Mouse (Mus musculus): ENCODE measurements around the gene Ttll2. TPM values are rescaled to one million over a fixed set of nuclear protein-coding genes. Genes with fewer than 3 reads are reported as not detected.
"Not testable (repeated sequence)": the region's sequence is repeated elsewhere in the genome, so short reads cannot be mapped to it uniquely, and the experiment has no call there.

The Ttll2 gene
- 17.9 and 19.0 TPM in 2 replicates for polyA plus RNA-seq (2012; rRNA removed)

DNA sequence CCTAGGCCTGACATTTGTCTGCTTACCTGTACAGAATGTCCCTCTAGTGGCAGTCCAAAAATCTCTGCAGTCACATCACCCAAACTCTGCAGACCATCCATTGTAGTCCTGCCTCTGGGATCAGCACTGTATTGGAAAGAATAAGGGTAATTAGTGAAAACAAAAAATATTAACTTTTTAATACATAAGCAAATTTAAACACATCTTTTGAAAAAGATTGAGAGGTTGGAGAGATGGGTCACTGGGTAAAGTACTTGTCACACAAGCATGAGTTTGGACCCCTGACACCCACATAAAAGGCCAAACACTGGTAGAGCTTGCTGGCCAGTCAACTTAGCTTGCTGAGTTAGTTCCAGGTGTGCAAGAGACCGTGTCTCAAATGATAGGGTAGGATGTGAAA lies at the start of gene Ttll2:
Gene Ttll2, minus strand, starts transcription at position 101 of the 400 bp plus-strand sequence.
- H3K36me3 ChIP-seq (ENCODE audit: control insufficient read depth, insufficient read depth, low read length); H3K27me3 ChIP-seq (ENCODE audit: control insufficient read depth, insufficient read depth, low read length); H3K4me1 ChIP-seq (ENCODE audit: control insufficient read depth, insufficient read depth, low read length); H3K4me3 ChIP-seq (ENCODE audit: control insufficient read depth, low read depth, low read length); H3K27ac ChIP-seq (ENCODE audit: control insufficient read depth, insufficient read depth, low read depth, low read length): not testable (repeated sequence)

- not testable (repeated sequence) for H3K27me3 ChIP-seq (ENCODE audit: control insufficient read depth, insufficient read depth, low read length); H3K4me3 ChIP-seq (ENCODE audit: control insufficient read depth, low read depth, low read length); H3K4me1 ChIP-seq (ENCODE audit: control insufficient read depth, insufficient read depth, low read length); H3K27ac ChIP-seq (ENCODE audit: control insufficient read depth, insufficient read depth, low read depth, low read length); H3K36me3 ChIP-seq (ENCODE audit: control insufficient read depth, insufficient read depth, low read length)
These were observed 47.3 kb upstream of the Ttll2 start for GRCm38 (mm10) chr17:7399770-7400169.

DNA sequence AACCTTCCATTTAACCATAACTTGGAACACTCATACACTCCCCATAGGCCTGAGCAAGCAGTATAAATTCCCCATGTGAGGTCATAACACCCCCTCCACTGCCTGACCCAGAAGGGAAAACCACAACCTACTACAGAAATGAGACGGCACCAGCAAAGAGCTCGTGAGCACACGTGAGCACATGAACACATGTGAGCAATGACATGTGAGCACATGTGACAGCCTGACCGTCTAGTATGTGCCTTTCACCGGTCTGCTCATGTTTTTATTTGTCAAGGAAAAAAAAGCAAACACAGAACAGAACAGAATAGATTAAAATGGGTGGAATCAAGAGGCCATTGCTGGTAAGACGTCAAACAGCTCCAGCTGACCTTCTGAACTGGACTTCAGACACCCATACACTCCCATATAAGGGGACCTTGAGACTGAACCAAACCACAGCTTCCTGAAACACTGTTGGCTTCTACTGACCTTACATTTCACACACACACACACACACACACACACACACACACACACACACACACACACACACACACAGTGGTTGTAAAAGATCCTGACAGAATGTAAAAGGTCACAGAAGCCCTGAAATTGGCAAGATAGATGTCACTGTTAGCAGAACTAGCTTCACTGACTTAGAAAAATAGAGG lies 45.8 kb upstream of the Ttll2 start:
- H3K27ac ChIP-seq (ENCODE audit: control insufficient read depth, insufficient read depth, low read depth, low read length); H3K27me3 ChIP-seq (ENCODE audit: control insufficient read depth, insufficient read depth, low read length); H3K36me3 ChIP-seq (ENCODE audit: control insufficient read depth, insufficient read depth, low read length); H3K4me3 ChIP-seq (ENCODE audit: control insufficient read depth, low read depth, low read length); H3K4me1 ChIP-seq (ENCODE audit: control insufficient read depth, insufficient read depth, low read length): not testable (repeated sequence)

GRCm38 (mm10) chr17:7397079-7397478 lies 44.6 kb upstream of the Ttll2 start:
- H3K27me3 ChIP-seq (ENCODE audit: control insufficient read depth, insufficient read depth, low read length); H3K4me3 ChIP-seq (ENCODE audit: control insufficient read depth, low read depth, low read length); H3K36me3 ChIP-seq (ENCODE audit: control insufficient read depth, insufficient read depth, low read length); H3K4me1 ChIP-seq (ENCODE audit: control insufficient read depth, insufficient read depth, low read length); H3K27ac ChIP-seq (ENCODE audit: control insufficient read depth, insufficient read depth, low read depth, low read length): not testable (repeated sequence)

- H3K27me3 ChIP-seq (ENCODE audit: control insufficient read depth, insufficient read depth, low read length); H3K27ac ChIP-seq (ENCODE audit: control insufficient read depth, insufficient read depth, low read depth, low read length); H3K36me3 ChIP-seq (ENCODE audit: control insufficient read depth, insufficient read depth, low read length); H3K4me1 ChIP-seq (ENCODE audit: control insufficient read depth, insufficient read depth, low read length); H3K4me3 ChIP-seq (ENCODE audit: control insufficient read depth, low read depth, low read length): not testable (repeated sequence)
These were observed 43.8 kb upstream of the Ttll2 start for GRCm38 (mm10) chr17:7396288-7396687.

GRCm38 (mm10) chr17:7395671-7396070 lies 43.2 kb upstream of the Ttll2 start:
- not testable (repeated sequence) for H3K27ac ChIP-seq (ENCODE audit: control insufficient read depth, insufficient read depth, low read depth, low read length); H3K36me3 ChIP-seq (ENCODE audit: control insufficient read depth, insufficient read depth, low read length); H3K4me1 ChIP-seq (ENCODE audit: control insufficient read depth, insufficient read depth, low read length); H3K27me3 ChIP-seq (ENCODE audit: control insufficient read depth, insufficient read depth, low read length); H3K4me3 ChIP-seq (ENCODE audit: control insufficient read depth, low read depth, low read length)

GRCm38 (mm10) chr17:7395116-7395515 lies 42.6 kb upstream of the Ttll2 start:
- not testable (repeated sequence) for H3K27me3 ChIP-seq (ENCODE audit: control insufficient read depth, insufficient read depth, low read length); H3K27ac ChIP-seq (ENCODE audit: control insufficient read depth, insufficient read depth, low read depth, low read length); H3K4me3 ChIP-seq (ENCODE audit: control insufficient read depth, low read depth, low read length); H3K4me1 ChIP-seq (ENCODE audit: control insufficient read depth, insufficient read depth, low read length); H3K36me3 ChIP-seq (ENCODE audit: control insufficient read depth, insufficient read depth, low read length)

- H3K4me1 ChIP-seq (ENCODE audit: control insufficient read depth, insufficient read depth, low read length); H3K36me3 ChIP-seq (ENCODE audit: control insufficient read depth, insufficient read depth, low read length); H3K27ac ChIP-seq (ENCODE audit: control insufficient read depth, insufficient read depth, low read depth, low read length); H3K4me3 ChIP-seq (ENCODE audit: control insufficient read depth, low read depth, low read length); H3K27me3 ChIP-seq (ENCODE audit: control insufficient read depth, insufficient read depth, low read length): not testable (repeated sequence)
These were observed 37.4 kb upstream of the Ttll2 start for GRCm38 (mm10) chr17:7389898-7390297.

GRCm38 (mm10) chr17:7388958-7389356 lies 36.5 kb upstream of the Ttll2 start:
- H3K27me3 ChIP-seq (ENCODE audit: control insufficient read depth, insufficient read depth, low read length); H3K27ac ChIP-seq (ENCODE audit: control insufficient read depth, insufficient read depth, low read depth, low read length); H3K4me3 ChIP-seq (ENCODE audit: control insufficient read depth, low read depth, low read length); H3K4me1 ChIP-seq (ENCODE audit: control insufficient read depth, insufficient read depth, low read length); H3K36me3 ChIP-seq (ENCODE audit: control insufficient read depth, insufficient read depth, low read length): not testable (repeated sequence)

GRCm38 (mm10) chr17:7388341-7388957 lies 36.0 kb upstream of the Ttll2 start:
- H3K4me3 ChIP-seq (ENCODE audit: control insufficient read depth, low read depth, low read length); H3K4me1 ChIP-seq (ENCODE audit: control insufficient read depth, insufficient read depth, low read length); H3K27me3 ChIP-seq (ENCODE audit: control insufficient read depth, insufficient read depth, low read length); H3K36me3 ChIP-seq (ENCODE audit: control insufficient read depth, insufficient read depth, low read length); H3K27ac ChIP-seq (ENCODE audit: control insufficient read depth, insufficient read depth, low read depth, low read length): not testable (repeated sequence)

DNA sequence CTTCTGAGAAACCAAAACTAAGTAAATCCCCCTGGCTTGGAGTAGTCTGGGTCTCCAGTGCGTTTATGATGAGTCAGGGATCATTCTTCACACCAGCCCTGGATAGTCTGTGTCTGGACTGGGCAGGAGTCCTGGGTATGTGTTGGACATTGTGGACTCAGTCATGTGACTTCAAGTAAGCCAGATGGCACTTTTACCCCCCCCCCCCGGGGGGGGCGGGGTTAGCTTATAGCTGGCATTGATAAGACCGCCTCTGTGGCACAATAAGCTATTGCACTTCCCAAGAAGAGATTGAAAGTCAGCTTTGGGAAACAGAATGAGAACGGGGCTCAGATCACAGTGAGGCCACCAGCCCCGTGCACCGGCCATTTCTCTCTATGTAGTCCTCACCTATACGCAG lies 33.5 kb upstream of the Ttll2 start:
- not testable (repeated sequence) for H3K27ac ChIP-seq (ENCODE audit: control insufficient read depth, insufficient read depth, low read depth, low read length); H3K27me3 ChIP-seq (ENCODE audit: control insufficient read depth, insufficient read depth, low read length); H3K36me3 ChIP-seq (ENCODE audit: control insufficient read depth, insufficient read depth, low read length); H3K4me1 ChIP-seq (ENCODE audit: control insufficient read depth, insufficient read depth, low read length); H3K4me3 ChIP-seq (ENCODE audit: control insufficient read depth, low read depth, low read length)

- not testable (repeated sequence) for H3K27me3 ChIP-seq (ENCODE audit: control insufficient read depth, insufficient read depth, low read length); H3K4me3 ChIP-seq (ENCODE audit: control insufficient read depth, low read depth, low read length); H3K36me3 ChIP-seq (ENCODE audit: control insufficient read depth, insufficient read depth, low read length); H3K27ac ChIP-seq (ENCODE audit: control insufficient read depth, insufficient read depth, low read depth, low read length); H3K4me1 ChIP-seq (ENCODE audit: control insufficient read depth, insufficient read depth, low read length)
These were observed 32.9 kb upstream of the Ttll2 start, which contains the start of gene Unc93a2 for GRCm38 (mm10) chr17:7385364-7385763. TSS of gene Unc93a2 (minus strand) at chr17:7385464.

Data from testis, adult 2 months (tissue).